Mouse (Mus musculus): ENCODE results near the gene Spef1.
A peak's percentile ranks its signal among the peaks of the same experiment; 100 is the strongest.

Spef1 gene

DNA sequence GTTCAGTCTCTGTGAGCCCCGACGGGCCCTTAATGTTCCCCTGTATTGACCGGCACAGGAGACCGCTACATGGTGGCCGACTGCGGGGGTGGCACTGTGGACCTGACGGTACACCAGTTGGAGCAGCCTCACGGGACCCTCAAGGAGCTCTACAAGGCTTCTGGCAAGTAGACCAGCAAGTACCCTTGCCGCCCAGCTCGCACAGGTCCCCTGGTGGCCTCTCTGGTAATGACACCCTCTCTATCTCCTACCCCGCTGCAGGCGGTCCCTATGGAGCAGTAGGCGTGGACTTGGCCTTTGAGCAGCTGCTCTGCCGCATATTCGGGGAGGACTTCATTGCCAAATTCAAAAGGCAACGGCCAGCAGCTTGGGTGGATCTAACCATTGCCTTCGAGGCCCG lies 44.5 kb downstream of the Spef1 start:
- peak; percentile 88 to 96 for DNase-seq (ENCODE audit: low spot score in 2 of 2)

DNA sequence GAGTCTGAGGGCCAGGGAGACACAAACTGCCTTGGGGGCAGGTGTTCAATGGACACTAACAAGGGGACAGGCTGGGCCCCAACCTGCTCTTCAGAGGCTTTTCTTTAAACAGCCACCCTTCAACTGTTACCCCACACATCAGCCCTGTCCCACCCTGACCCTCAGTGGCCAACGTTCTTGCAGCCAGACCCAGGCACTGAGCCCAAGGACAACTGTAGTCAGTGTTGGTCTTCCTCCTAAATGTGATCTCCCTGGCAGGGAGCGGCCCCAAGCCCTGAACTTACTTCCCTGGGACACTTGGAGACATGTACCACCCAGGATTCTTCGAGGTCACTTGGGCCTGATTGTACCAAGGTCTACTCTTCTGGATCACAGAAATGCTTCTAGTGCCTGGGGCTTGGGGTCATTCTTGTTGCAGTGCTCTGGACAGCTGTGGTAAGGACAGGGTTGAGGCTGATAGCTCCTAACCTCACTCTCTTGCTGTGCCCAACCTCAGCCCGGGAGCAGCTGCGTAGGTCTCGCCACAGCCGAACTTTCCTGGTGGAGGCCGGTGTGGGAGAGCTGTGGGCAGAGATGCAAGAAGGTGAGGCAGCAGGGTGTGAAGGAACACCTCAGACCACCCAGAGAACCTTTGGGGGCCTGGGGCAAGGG lies 45.6 kb downstream of the Spef1 start:
- no peak for DNase-seq (ENCODE audit: low spot score in 2 of 2)

DNA sequence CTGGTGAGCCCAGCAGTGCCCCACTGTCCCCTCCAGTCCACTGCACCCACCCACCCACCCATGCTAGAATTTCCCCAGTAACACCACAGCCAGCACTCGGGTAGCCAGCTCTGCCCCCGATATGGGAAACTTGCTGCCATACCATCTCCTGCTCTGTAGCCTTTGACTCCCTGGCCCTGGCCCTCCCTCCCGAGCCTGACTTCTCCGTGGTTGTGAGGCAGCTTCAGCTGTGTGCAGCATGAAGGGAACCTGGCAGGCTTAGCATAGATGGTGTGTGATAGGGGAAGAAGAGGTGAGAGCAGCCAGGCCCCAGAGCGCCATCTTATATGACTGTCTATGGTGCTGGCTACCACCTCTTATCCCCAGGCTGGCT lies 46.6 kb downstream of the Spef1 start:
- no peak for DNase-seq (ENCODE audit: low spot score in 2 of 2)

DNA sequence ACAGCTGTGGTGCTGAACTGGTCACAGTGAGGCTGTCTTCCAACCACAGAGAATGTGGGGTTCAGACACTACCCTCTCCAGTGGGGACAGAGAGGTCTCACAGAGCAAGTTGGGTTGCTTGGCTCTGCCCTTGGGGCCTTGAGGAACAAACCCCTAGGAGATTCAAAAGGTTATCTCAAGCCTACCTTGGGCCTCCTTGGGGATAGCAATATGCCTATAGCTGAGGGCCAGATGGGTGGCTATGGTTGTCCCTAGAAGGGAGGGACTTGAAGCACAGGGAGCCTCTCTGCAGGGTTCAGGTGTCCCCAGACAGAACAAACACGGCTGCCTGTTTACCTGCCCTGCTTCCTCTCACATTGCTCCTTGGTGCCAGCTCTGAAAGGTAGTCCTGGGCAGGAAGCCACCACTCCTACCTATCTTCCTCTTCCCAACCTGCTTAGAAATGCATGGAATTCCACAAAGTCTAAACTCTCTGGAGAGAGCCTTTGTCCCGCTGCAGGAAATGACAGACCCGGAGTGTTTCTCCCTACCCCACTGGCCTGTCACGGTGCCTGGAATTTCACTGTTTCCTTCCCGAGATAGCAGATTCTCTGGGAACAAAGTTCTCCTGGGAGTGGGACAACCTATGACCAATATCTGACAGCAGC lies 47.1 kb downstream of the Spef1 start:
- peak; percentile 11 to 62 for DNase-seq (ENCODE audit: low spot score in 2 of 2)

DNA sequence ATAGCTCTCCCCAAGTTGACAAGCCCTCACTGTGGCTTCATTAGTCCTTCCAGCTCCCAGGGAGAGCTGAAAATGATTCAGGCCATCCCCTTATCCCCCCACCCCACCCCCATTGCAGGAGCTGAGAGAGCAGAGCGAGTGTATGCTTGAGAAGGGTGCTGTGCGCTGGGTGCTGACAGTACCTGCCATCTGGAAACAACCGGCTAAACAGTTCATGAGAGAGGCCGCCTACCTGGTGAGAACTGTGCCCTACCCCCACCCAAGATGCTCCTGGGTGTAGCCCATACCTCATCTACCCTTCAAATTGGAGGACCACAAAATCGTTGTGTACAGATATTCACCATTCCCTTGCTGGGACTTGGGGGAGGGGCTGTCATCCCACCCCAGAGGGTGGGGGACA lies 47.8 kb downstream of the Spef1 start:
- DNase-seq (ENCODE audit: low spot score in 2 of 2) = peak; percentile 9 to 56

DNA sequence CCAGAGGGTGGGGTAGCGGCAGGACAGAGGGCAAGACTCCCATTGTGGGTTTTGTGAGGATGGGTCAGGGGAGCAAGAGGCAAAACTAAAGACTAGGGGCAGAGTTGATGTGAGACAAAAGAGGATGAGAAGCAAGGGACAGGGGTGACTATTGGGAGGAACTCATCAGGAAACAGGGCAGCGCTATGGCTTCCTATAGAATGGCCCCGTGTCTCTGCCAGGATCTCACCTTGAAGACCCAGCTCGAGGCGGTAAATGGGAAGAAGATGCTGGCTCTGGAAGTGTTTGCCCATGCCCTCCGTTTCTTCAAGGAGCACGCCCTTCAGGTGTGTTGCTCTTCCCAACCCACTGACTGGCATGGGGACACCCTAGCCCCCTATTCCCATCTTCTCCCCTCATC lies 48.3 kb downstream of the Spef1 start:
- DNase-seq (ENCODE audit: low spot score in 2 of 2) = peak in 1 of 2 experiments; percentile 57

DNA sequence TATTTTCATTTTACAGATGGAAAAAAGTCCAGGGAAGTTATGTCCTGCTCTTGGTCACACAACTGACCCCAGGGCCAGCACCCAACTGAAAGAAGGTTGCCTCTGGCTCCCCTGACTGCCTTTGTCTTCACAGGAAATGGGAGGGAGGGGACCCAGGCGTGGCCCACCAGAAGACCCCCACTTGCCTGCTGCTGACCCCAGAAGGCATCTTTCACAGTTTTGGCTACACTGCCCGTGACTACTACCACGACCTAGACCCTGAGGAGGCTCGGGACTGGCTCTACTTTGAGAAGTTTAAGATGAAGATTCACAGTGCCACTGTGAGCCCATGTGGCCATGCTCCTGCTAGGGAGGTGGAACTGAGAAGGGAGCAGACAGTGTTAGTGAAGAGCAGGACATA lies 48.8 kb downstream of the Spef1 start:
- DNase-seq (ENCODE audit: low spot score in 2 of 2) = peak; percentile 11 to 59

DNA sequence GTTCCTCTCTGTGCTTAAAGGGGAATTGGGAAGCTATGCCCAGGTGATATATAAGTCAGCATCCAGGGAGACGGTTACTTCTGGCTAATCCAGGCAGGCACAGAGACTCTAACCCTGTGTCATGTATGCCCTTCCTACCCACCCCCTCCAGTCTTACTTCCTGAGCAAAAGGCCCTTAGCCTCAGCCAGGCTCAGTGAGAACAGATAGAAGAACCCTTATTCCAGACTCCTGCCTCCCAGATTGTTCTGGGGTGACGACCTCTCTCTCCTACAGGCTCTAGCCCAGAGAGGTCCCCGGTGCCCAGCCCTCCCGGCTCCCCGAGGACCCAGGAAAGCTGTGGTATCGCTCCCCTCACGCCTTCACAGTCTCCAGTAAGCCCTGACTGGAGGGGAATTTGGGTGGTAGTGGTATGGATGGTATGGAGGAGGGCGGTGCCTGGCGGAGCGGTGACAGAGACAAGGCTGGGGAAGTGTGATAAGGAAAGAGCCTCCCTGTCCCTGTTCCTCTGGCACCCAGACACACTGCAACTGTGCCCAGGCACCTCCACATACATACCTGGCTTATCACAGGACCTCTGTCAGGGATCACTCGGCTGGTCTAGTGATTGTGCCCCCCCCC lies 51.5 kb downstream of the Spef1 start:
- DNase-seq (ENCODE audit: low spot score in 2 of 2) = peak; percentile 78 to 83

DNA sequence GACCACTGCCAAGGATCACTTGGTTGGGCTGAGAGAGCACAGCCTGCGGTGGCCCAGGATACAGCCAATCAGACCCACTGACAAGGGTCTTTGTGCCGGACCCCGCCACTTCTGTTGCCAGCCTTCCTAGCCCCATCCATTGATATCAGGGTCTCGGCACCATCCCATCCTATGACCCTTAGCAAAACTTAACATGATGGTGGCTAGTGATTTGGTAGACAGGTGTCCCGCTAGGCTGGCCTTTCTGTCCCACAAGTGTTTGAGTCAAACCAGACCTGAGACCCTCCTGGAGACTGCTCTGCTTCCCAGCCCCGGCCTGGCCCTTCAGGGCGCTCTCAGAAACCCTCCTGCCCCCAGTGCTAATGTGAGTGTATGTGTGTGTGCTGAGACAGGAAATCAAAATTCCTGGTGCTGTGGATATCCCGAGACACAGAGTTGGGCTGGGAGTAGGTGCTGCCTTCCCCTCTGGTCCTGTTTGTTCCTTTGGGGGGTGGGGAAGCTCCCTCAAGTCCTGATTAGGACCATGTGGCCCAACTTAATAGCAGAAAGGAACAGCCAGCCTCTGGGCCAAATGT lies 52.2 kb downstream of the Spef1 start:
- peak in 1 of 2 experiments; percentile 64 for DNase-seq (ENCODE audit: low spot score in 2 of 2)

DNA sequence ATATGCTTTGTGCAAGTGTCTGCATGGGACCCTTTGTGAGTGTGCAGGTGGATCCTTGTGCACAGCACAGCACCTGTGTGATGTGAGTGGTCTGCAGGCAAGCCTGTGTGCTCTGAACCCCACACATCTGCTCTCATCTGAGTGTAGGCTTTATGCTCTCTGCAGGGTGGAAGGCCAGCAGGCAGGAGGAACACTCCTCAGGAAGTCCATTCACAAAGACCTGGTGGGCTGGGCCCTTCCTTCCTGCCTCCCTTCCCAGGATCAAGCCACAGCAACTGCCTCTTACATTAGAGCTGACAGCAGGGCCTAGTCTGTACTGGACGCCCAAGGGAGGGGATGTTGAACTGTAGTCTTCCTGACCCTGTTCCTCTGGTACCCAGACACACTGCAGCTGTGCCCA lies 52.7 kb downstream of the Spef1 start:
- DNase-seq (ENCODE audit: low spot score in 2 of 2) = peak in 1 of 2 experiments; percentile 62

DNA sequence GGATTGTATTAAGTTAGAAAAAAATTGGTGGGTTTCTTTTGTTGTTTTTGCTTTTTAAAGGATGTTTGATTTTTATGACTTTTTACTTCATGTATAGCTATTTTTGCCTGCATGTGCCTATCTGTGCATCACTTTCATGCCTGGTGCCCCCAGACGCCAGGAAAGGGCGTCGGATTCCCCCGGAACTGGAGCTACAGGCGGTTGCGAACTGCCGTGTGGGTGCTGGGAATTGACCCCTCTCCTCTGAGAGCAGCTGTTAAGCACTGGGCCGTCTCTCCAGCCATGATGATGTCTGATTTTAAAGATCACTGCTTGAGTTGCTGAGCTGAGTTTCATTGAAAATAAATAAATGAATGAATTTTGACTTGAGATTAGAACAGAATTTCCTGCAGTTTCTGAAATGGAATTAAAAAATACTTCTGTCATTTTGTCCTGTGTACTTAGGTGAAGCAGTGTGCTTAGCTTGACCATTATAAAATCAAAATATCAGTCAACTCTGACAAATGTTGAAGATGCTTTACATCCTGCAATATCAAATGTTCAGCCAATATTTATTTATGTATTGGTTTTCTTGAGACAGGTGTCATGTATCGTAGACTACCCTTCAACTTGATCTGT lies 54.0 kb downstream of the Spef1 start, which contains the start of gene Gm11037:
Gene Gm11037, plus strand, starts transcription at position 568 of the 618 bp plus-strand sequence.
- peak in 1 of 2 experiments; percentile 56 for DNase-seq (ENCODE audit: low spot score in 2 of 2)

DNA sequence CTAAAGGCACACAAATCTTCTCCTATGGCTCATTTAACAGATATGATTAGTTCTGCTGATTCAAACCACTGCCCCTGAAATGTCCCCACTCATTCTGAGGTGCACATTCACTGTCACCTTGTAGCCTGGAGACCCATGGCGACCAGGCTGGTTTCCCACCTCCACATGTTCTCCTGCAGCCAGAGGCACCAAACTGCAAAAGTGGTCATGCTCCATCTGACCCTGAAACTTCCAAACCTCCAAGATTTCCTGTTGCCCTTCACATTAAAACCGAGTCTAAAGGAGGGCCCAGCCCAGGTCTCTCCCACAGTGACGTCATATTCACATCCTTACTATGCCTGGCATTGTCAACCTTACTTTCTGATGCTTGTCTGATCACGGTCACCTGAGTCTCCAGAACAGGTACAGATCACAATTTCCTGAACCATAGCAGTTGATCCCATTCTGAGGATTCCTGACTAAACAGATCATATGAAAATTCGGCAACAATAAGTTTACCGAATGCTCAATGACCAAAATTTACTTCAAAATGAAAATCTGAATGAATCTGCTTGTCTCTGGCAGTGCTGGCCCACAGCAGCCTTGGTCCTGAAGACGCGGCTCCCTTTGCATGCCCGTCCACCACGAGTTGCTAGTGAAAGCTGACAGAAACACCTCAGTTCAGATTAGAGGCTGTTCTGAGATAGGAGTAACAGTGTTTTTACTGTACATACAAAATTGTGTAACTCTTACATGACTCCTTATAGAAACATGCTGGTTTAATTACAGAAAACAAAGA lies 54.8 kb downstream of the Spef1 start:
- DNase-seq (ENCODE audit: low spot score in 2 of 2) = peak in 1 of 2 experiments; percentile 54

DNA sequence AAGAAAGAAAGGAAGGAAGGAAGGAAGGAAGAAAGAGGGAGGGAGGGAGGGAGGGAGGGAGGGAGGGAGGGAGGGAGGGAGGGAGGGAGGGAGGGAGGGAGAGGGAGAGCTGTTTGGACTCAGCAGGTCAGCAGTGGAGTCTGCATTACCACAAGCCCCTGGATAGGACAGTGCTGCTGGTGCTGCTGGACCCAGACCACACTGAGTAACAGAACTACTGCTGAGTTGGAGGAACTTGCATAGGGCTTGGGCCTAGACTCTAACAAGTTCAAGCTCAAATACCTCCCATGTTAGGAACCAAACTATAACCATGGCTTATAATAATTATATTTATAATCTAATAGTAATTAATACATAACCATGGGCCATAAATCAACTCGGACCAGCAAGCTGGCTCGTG lies 56.2 kb downstream of the Spef1 start:
- peak in 1 of 2 experiments; percentile 52 for DNase-seq (ENCODE audit: low spot score in 2 of 2)

DNA sequence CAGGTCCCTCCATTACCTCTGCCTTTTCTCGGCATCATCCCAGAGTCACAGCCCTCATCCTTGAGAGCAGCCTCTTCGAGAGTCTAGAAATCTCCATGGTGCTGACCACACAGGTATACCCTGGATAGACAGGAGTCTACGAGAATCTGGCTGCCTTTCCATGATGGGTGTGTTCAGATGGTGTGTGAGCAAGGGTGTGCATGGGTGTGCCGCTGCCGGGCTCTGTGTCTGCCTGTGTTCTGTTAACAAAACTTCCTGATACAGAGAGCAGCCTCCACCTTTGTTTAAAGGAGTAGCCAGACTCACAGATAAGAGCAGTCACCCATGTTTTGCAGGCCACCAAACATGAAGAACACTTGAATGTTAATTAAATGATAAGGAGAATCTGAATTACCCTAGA lies 57.2 kb downstream of the Spef1 start:
- DNase-seq (ENCODE audit: low spot score in 2 of 2) = peak in 1 of 2 experiments; percentile 60

DNA sequence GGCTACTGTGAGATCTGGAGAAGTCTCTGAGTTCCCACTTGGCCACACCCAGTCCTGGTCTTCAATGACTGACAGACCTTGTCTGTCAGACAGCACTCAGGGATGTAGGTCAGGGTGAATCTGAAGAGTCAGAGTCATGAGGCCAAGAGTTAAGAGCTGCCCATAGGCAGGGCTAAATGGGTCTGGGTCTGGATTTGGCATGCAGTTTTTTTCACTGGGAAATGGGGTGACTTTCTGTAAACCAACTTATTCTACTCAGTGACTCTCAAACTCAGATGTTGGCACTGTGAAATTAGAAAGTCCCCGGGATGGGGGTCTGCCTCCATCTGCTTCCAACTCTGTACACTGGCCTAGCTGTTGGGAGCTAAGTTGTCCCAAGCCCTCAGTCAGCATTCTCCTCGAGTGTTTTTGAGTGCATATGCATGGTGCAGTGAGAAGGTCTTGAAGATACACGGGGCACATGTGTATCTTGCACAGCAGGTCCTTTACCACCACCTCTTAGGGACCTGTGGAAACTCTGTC lies 58.4 kb downstream of the Spef1 start:
- DNase-seq (ENCODE audit: low spot score in 2 of 2) = peak in 1 of 2 experiments; percentile 56

DNA sequence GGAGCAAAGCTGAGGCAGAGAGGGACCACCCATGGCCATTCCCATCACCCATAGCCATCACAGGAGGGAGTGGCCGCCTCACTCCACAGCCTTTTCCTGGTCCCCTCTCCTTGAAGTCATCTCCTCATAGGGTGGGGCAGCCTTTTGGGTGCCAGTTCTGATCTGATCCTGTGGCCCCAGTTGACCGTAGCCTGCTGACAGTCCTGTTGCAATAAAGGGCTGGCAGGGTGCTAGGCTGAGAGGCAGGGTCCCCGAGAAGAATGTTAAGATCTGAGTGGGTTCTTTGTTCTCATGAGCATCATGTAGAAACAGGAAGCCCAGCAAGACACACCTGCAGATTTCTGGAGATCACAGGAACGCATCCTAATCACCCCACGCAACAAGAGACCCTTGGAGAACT lies 58.9 kb downstream of the Spef1 start:
- peak in 1 of 2 experiments; percentile 59 for DNase-seq (ENCODE audit: low spot score in 2 of 2)

DNA sequence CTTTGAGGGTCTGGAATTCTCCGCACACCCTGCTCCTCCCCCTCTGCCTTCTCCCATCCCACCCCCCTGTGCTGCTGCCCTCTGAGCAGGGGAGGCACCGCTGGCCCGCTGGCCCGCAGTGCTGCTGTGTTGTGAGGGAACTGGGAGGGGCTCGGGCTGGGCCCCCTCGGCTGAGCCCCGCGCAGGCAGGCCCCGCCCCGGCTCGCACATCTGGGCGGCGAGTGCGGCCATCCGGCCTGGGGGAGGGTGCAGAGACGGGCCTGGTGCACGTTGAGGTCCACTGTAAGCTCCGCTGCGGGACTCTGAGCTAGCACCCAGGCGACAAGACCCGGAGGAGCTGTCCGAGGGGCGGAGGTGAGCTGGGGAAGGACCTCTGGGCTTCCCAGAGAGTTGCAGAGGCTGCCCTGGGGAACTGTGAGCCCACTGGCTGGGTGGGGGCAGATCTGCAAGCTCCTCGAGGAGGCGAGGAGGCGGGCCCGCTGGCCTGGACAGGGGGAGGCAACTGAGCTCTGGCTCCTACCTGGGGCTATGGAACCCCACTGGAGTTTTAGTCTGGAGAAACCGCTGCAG lies 59.8 kb downstream of the Spef1 start, which contains the start of gene Hspa12b:
Gene Hspa12b, plus strand, starts transcription at position 120 of the 570 bp plus-strand sequence.
- DNase-seq (ENCODE audit: low spot score in 2 of 2) = peak in 1 of 2 experiments; percentile 74

DNA sequence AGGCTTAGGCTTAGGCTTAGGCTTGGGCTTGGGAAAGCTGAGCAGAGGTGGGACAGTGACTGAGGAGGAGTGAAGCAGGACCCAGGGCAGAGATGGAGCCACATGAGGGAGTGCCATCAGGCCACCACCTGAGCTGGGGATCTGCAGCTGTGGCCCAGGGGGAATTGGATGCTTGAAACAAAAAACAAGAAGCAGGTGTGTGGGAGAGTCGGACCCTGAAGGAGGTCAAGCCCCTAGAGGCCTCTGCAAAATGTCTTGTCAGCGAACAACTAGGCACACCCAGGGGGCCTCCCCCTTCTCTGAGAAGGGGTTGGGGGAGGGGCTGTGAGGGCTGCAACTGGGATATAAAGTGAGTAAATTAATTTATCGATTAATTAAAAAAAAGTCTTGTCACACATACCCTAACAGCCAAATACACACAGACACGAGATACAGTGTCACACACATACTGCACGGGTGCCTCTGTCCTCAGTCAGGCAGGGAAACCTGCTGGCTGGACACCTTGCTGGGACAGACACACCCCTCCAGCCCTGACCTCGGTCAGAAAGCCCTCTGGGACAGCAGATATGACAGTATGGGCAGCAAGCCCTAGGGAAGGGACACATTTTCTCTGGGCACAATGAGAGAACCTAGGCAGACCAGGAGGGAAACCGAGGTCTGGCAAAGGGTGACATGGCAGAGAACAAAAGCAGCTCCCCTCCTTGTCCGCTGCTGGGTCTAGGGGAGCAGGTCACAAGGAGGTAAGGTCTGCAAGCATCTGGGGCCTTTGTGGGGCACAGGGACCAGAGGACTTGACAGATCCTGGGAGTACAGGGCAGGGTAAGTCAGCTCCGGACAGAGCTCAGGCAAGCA lies 60.9 kb downstream of the Spef1 start:
- peak in 1 of 2 experiments; percentile 59 for DNase-seq (ENCODE audit: low spot score in 2 of 2)

DNA sequence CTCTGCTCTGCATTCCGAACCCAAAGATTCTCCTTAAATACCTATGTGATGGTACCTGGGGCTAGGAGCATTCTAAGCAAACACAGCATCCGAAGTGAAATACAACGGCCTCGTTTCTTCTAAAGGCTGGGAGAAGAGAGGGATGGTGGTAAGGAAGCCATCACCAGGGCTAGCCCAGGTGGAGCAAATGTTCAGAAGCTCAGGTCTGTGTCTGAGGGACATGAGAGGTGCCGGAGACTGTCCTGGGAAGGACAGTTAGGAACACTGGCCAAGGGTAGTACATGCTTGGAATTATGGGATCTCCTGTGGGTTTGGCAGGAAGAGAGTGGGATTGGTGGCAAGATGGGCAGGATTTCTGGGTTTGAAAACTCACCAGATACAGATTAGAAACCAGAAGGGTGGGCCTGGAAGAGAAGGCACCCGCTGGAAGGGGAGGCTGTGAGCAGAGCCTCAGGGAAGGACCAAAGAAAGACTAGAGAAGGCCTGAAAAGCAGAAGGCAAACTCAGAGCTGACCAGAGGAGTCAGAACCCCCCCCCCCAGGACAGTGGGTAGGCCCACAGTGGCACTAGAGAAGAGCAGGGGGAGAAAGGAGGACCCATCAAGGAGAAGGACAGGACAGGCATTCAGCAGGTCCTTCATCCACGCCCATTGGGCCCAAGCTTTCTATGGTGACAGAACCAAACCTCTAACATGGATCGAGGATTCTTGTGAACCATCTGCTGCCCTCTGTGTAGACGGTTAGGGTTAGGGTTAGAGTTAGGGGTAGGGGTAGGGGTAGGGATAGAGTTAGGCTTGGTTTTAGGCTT lies 61.7 kb downstream of the Spef1 start:
- DNase-seq (ENCODE audit: low spot score in 2 of 2) = peak in 1 of 2 experiments; percentile 51
